Mouse (Mus musculus): Measurements from ENCODE around the gene Capg.
A peak's percentile ranks its signal among the peaks of the same experiment; 100 is the strongest.

Capg gene

GRCm38 (mm10) chr6:72544283-72544987 lies at the start of gene Capg:
Capg (plus strand) TSS chr6:72544391.
- DNase-seq (ENCODE audit: low read depth) = peak; percentile 86

GRCm38 (mm10) chr6:72498950-72499349 lies 45.2 kb upstream of the Capg start:
- DNase-seq (ENCODE audit: low read depth) = no peak

GRCm38 (mm10) chr6:72503309-72503708 lies 40.9 kb upstream of the Capg start:
- no peak for DNase-seq (ENCODE audit: low read depth)

GRCm38 (mm10) chr6:72503939-72504338 lies 40.3 kb upstream of the Capg start:
- no peak for DNase-seq (ENCODE audit: low read depth)

GRCm38 (mm10) chr6:72506104-72506503 lies 38.1 kb upstream of the Capg start:
- no peak for DNase-seq (ENCODE audit: low read depth)

GRCm38 (mm10) chr6:72508596-72508995 lies 35.6 kb upstream of the Capg start:
- no peak for DNase-seq (ENCODE audit: low read depth)

- no peak for DNase-seq (ENCODE audit: low read depth)
These were observed 34.2 kb upstream of the Capg start for GRCm38 (mm10) chr6:72509872-72510435.

- DNase-seq (ENCODE audit: low read depth) = peak; percentile 22
These were observed 33.3 kb upstream of the Capg start for GRCm38 (mm10) chr6:72510686-72511421.

- peak; percentile 81 for DNase-seq (ENCODE audit: low read depth)
These were observed 31.7 kb upstream of the Capg start for GRCm38 (mm10) chr6:72512386-72513070.

- DNase-seq (ENCODE audit: low read depth) = no peak
These were observed 31.1 kb upstream of the Capg start for GRCm38 (mm10) chr6:72513071-72513440.

GRCm38 (mm10) chr6:72515644-72516043 lies 28.5 kb upstream of the Capg start:
- no peak for DNase-seq (ENCODE audit: low read depth)

- DNase-seq (ENCODE audit: low read depth) = no peak
These were observed 25.3 kb upstream of the Capg start for GRCm38 (mm10) chr6:72518842-72519241.

- DNase-seq (ENCODE audit: low read depth) = no peak
These were observed 24.9 kb upstream of the Capg start for GRCm38 (mm10) chr6:72519303-72519702.

GRCm38 (mm10) chr6:72519892-72520663 lies 24.1 kb upstream of the Capg start:
- DNase-seq (ENCODE audit: low read depth) = no peak

- no peak for DNase-seq (ENCODE audit: low read depth)
These were observed 23.3 kb upstream of the Capg start for GRCm38 (mm10) chr6:72520904-72521303.

- no peak for DNase-seq (ENCODE audit: low read depth)
These were observed 22.6 kb upstream of the Capg start, which contains the start of gene Sh2d6 for GRCm38 (mm10) chr6:72521607-72522006. Sh2d6 (minus strand) TSS chr6:72521707.

GRCm38 (mm10) chr6:72522288-72522687 lies 21.9 kb upstream of the Capg start:
- no peak for DNase-seq (ENCODE audit: low read depth)

GRCm38 (mm10) chr6:72523222-72523621 lies 21.0 kb upstream of the Capg start:
- DNase-seq (ENCODE audit: low read depth) = no peak

GRCm38 (mm10) chr6:72524160-72524559 lies 20.0 kb upstream of the Capg start:
- DNase-seq (ENCODE audit: low read depth) = no peak

GRCm38 (mm10) chr6:72527070-72527469 lies 17.1 kb upstream of the Capg start:
- DNase-seq (ENCODE audit: low read depth) = no peak

- DNase-seq (ENCODE audit: low read depth) = no peak
These were observed 15.6 kb upstream of the Capg start for GRCm38 (mm10) chr6:72528410-72529151.
